Mouse (Mus musculus) cerebellum, adult 2 months (tissue): ENCODE measurements at regions not wholly inside any gene's neighbourhood (a gene's known extent, or its start where the extent isn't known, plus 50 kb on each side); places are given as distances from the start of the nearest gene placed in this dataset.

ENCODE experiments used
- CTCF ChIP-seq: fragments of 200-500 bp; IDR thresholded peaks from 2 replicates; pipeline ENCODE4 v1.5.1; 2011; ENCODE audit warnings: low read depth, mild to moderate bottlenecking, control low read depth, low read length, moderate library complexity, borderline replicate concordance; ENCODE audit not compliant: insufficient read depth
- POLR2A ChIP-seq: fragments of 200-500 bp; IDR thresholded peaks from 2 replicates; pipeline ENCODE4 v1.6.1; 2011; ENCODE audit warnings: low read length, control low read depth, borderline replicate concordance; ENCODE audit not compliant: insufficient read depth

DNA sequence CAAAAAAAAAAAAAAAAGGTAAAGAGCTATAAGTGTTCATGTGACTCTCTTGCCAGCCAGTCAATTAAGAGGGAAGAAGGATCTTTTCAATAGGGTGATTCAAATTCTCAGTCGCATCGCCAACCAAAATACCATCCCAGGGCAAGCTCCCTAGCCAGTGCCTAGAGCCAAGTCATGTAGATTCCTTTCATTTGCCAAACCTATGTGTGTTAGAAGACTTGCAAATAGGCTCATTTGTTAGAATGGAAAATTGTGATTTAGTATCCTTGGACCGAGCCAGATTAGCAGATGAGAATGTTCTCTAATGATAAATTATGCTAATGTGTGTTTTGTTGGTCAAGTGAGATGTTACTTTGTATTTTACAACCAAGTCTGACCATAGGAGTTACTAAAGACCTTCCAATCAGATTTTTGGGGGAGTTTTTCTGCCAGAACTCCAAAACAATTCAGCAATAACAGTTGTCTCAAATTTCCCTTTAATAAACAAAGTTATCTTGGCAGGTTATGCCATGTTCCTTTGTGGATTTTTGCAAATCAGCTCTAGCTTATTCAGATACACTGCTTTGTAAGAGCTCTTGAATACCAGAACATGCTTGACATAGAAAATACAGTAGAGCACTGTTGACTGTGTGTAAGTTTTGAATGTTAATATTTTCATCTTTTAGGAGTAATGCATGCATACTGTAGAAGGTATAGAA is 328.4 kb upstream of the Pard3b start:
- TF ChIP-seq CTCF, result no peak
- no peak for TF ChIP-seq POLR2A
